Mouse (Mus musculus) intestine, embryonic 16.5 days (tissue): ENCODE data around the gene Psg20. TPM values are rescaled to one million over a fixed set of nuclear protein-coding genes. Genes with fewer than 3 reads are reported as not detected.
"Not testable (repeated sequence)": the region's sequence is repeated elsewhere in the genome, so short reads cannot be mapped to it uniquely, and the experiment has no call there.

Experiments used
- ATAC-seq: fragments of 200-750 bp; cut with Nextera tagmentation; 2 replicates; pipeline ENCODE4 v1.8.0; 2017; ENCODE audit warnings: moderate TSS enrichment, moderate library complexity
- H3K27ac ChIP-seq: fragments of 300-500 bp; sonication (generic); 2 replicates; pipeline ENCODE4 v1.5.1; 2014; ENCODE audit warnings: mild to moderate bottlenecking, low read length
- H3K27me3 ChIP-seq: fragments of 300-500 bp; sonication (generic); replicated peaks from 2 replicates; pipeline ENCODE4 v1.6.1; 2014; ENCODE audit warnings: low read length, control low read depth, mixed read lengths; ENCODE audit not compliant: control insufficient read depth, insufficient read depth
- H3K36me3 ChIP-seq: fragments of 300-500 bp; sonication (generic); 2 replicates; pipeline ENCODE4 v1.6.1; 2014; ENCODE audit warnings: low read length, control low read depth; ENCODE audit not compliant: control insufficient read depth, insufficient read depth
- H3K4me1 ChIP-seq: fragments of 300-500 bp; sonication (generic); 2 replicates; pipeline ENCODE4 v1.6.1; 2014; ENCODE audit warnings: low read length, control low read depth, mixed read lengths; ENCODE audit not compliant: control insufficient read depth, insufficient read depth
- H3K4me2 ChIP-seq: fragments of 300-500 bp; sonication (generic); 2 replicates; pipeline ENCODE4 v1.6.1; 2014; ENCODE audit warnings: low read depth, low read length, control low read depth
- H3K4me3 ChIP-seq: fragments of 300-500 bp; sonication (generic); 2 replicates; pipeline ENCODE4 v1.5.1; 2014; ENCODE audit warnings: mild to moderate bottlenecking, low read length
- H3K9ac ChIP-seq: fragments of 300-500 bp; sonication (generic); 2 replicates; pipeline ENCODE4 v1.6.1; 2014; ENCODE audit warnings: low read depth, low read length
- H3K9me3 ChIP-seq: fragments of 300-500 bp; sonication (generic); 2 replicates; pipeline ENCODE4 v1.6.1; 2016; ENCODE audit warnings: low read length, control low read depth; ENCODE audit not compliant: control insufficient read depth
- WGBS: fragments of 180-500 bp; shearing (Covaris S2); extraction: QIAGEN DNeasy Blood & Tissue Kit; methylation state at CpG from one replicate; pipeline ENCODE4 v1.1.7; 2014; 5-methylcytosine and 5-hydroxymethylcytosine counted together
- polyA plus RNA-seq: library from polyadenylated mRNA; unstranded; fragments of >200 nt; fragmentation: Nextera tagmentation; extraction: Ambion mirVana; gene quantifications from 2 replicates; pipeline ENCODE4 v1.2.1, GENCODE M21; 2015

Gene Psg20
- polyA plus RNA-seq, 1 experiment from 2014 or later, result not detected

DNA sequence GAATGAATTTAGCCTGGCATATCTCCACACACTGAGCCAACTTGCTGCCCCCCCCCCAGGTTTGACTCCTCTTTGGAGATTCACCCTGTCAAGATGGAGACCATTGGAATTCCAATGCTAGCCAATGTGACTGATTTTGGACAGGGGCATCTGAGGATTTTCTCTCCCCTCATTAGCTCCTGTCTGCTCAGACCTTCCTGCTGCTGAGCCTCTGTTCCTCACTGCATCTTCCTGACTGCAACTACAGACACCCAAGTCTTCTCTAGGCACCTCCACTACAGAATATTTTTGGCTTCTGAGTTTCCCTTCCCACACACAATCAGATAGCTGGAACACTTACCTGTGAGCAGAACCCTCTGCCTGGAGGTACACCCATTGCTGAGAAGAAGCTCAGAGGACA, 399 bp downstream of the Psg20 start:
- no peaks in the 10 kb centered on the region for H3K4me1 ChIP-seq
- no peak overlapping the region for H3K4me3 ChIP-seq
- ATAC-seq, result no peak
- H3K9me3 ChIP-seq, result no peaks in the 10 kb centered on the region
- H3K9ac ChIP-seq, result no peak overlapping the region
- H3K27ac ChIP-seq, result no peak overlapping the region
- H3K27me3 ChIP-seq, result no peaks in the 10 kb centered on the region
- H3K36me3 ChIP-seq, result no peaks in the 10 kb centered on the region
- H3K4me2 ChIP-seq, result no peak overlapping the region

DNA sequence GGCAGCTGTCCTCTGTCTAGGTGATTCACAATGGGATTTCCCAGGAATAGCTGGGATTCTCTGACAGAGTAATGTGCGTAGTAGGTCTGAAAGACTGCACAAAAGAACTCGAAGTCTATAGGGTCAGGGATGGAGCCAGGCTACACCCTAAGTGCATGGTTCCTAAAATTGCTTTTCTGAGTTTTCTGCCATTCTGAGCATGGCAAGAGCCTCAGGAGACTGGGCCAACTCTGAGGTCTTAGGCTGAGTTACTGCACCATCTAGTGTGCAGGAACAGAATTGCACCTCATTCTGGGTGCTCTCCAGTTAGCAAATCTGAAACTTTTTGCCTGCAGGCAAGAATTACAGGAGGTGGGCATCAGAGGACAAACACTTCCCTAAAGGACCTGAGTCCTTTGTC, 6.2 kb downstream of the Psg20 start:
- Histone ChIP-seq H3K27ac (no peak overlapping the region), H3K4me2 (no peak overlapping the region), H3K9me3 (no peaks in the 10 kb centered on the region), H3K9ac (no peak overlapping the region), H3K4me1 (no peaks in the 10 kb centered on the region), H3K27me3 (no peaks in the 10 kb centered on the region), H3K4me3 (no peak overlapping the region), H3K36me3 (no peaks in the 10 kb centered on the region)
- 0 out of 2 replicates have a peak, but pooled peaks have one; percentile 42 for ATAC-seq
- 41% methylated on average over 2 of the region's 2 CpGs for WGBS

GRCm38 (mm10) chr7:18656625-18657024, 29.4 kb downstream of the Psg20 start, which contains the start of gene Psg21:
TSS of gene Psg21 (minus strand) at chr7:18656725.
- H3K4me1 ChIP-seq, H3K4me3 ChIP-seq, H3K27me3 ChIP-seq, H3K36me3 ChIP-seq, H3K9me3 ChIP-seq, ATAC-seq, H3K9ac ChIP-seq, H3K27ac ChIP-seq, H3K4me2 ChIP-seq: not testable (repeated sequence)
- WGBS, result 50% methylated on average over 1 of the region's 2 CpGs

DNA sequence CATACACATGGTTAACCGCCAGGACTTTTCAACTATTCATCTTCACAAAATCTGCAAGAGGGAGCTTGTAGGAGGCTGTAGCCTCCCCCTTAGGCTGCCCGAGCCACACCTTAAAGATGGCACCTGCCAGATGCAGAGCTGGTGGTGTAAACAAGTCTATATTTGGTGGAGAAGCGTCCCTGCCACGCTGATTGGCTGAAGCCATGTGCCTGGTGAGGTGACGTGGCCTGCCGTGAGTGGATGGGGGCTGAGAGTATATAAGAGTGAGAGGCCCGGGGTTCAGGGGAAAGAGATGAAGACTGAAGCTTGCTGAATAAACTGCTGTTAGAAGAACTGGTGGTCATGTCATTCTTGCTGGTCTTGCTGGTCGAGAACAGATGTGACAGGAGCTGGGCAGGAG, 59.1 kb downstream of the Psg20 start:
- H3K36me3 ChIP-seq, H3K27ac ChIP-seq, H3K9ac ChIP-seq, H3K27me3 ChIP-seq, H3K9me3 ChIP-seq, H3K4me1 ChIP-seq, H3K4me3 ChIP-seq, ATAC-seq, H3K4me2 ChIP-seq: not testable (repeated sequence)
- WGBS, result 78% methylated on average over 8 of the region's 8 CpGs

Other genes with a start within 250 kb of the Psg20 start
- gene Psg26, start 202.0 kb downstream of the Psg20 start, polyA plus RNA-seq, result not detected in 2 replicates
- gene Psg25, start 153.9 kb downstream of the Psg20 start, polyA plus RNA-seq, result 0.04 and 0.11 TPM in 2 replicates
- not detected in 2 replicates for gene Psg27, start 118.9 kb downstream of the Psg20 start, polyA plus RNA-seq
- not detected in 2 replicates for gene Psg23, start 69.7 kb downstream of the Psg20 start, polyA plus RNA-seq
- not detected in 2 replicates for gene Psg21, start 29.5 kb downstream of the Psg20 start, polyA plus RNA-seq
- gene Psg22, start 31.9 kb upstream of the Psg20 start, polyA plus RNA-seq, result not detected in 2 replicates
- not detected in 2 replicates for gene Psg19, start 112.3 kb upstream of the Psg20 start, polyA plus RNA-seq
- gene Psg17, start 135.4 kb upstream of the Psg20 start, polyA plus RNA-seq, result 0.06 and 0.09 TPM in 2 replicates
- 1.1 and 1.3 TPM in 2 replicates for gene Mill2, start 153.8 kb upstream of the Psg20 start, polyA plus RNA-seq
- gene Pglyrp1, start 185.1 kb upstream of the Psg20 start, polyA plus RNA-seq, result 101 and 106 TPM in 2 replicates
- 23.7 and 24.7 TPM in 2 replicates for gene Ccdc61, start 224.2 kb upstream of the Psg20 start, polyA plus RNA-seq
- gene Nova2, start 239.7 kb upstream of the Psg20 start, polyA plus RNA-seq, result 0.34 and 0.40 TPM in 2 replicates